Mouse (Mus musculus) thymus, adult 18-20 months (tissue): ENCODE data around the gene Dnajc6.

Experiments
- DNase-seq, 2 experiments: peaks; one replicate each; pipeline ENCODE4 v3.0.0; 2022; ENCODE audit warnings: mixed read lengths in 2 of 2

Gene Dnajc6

GRCm38 (mm10) chr4:101572142-101572541, 75.7 kb downstream of the Dnajc6 start:
- no peak for DNase-seq

- no peak for DNase-seq
These were observed 78.9 kb downstream of the Dnajc6 start for GRCm38 (mm10) chr4:101575307-101575706.

- DNase-seq: no peak
These were observed 82.3 kb downstream of the Dnajc6 start for GRCm38 (mm10) chr4:101578720-101579119.

- DNase-seq: no peak
These were observed 83.1 kb downstream of the Dnajc6 start for GRCm38 (mm10) chr4:101579517-101579916.

- DNase-seq: no peak
These were observed 84.7 kb downstream of the Dnajc6 start for GRCm38 (mm10) chr4:101581156-101581555.

GRCm38 (mm10) chr4:101582882-101583281, 86.4 kb downstream of the Dnajc6 start:
- DNase-seq: no peak

GRCm38 (mm10) chr4:101584524-101585454, 88.3 kb downstream of the Dnajc6 start:
- DNase-seq: no peak

- no peak for DNase-seq
These were observed 89.2 kb downstream of the Dnajc6 start for GRCm38 (mm10) chr4:101585455-101586184.

- DNase-seq: no peak
These were observed 92.5 kb downstream of the Dnajc6 start for GRCm38 (mm10) chr4:101588932-101589331.

- no peak for DNase-seq
These were observed 93.3 kb downstream of the Dnajc6 start for GRCm38 (mm10) chr4:101589771-101590170.

GRCm38 (mm10) chr4:101591400-101591799, 95.0 kb downstream of the Dnajc6 start:
- no peak for DNase-seq

GRCm38 (mm10) chr4:101592466-101592865, 96.0 kb downstream of the Dnajc6 start:
- no peak for DNase-seq

GRCm38 (mm10) chr4:101601758-101602157, 105.3 kb downstream of the Dnajc6 start:
- no peak for DNase-seq

- DNase-seq: no peak
These were observed 107.2 kb downstream of the Dnajc6 start for GRCm38 (mm10) chr4:101603635-101604034.

GRCm38 (mm10) chr4:101616520-101616919, 120.1 kb downstream of the Dnajc6 start:
- no peak for DNase-seq

GRCm38 (mm10) chr4:101617742-101618141, 121.3 kb downstream of the Dnajc6 start:
- no peak for DNase-seq

GRCm38 (mm10) chr4:101620206-101620605, 123.8 kb downstream of the Dnajc6 start:
- no peak for DNase-seq

GRCm38 (mm10) chr4:101621241-101621640, 124.8 kb downstream of the Dnajc6 start:
- no peak for DNase-seq

- DNase-seq: no peak
These were observed 128.8 kb downstream of the Dnajc6 start for GRCm38 (mm10) chr4:101625278-101625677.

- no peak for DNase-seq
These were observed 139.1 kb downstream of the Dnajc6 start for GRCm38 (mm10) chr4:101635596-101635995.

- no peak for DNase-seq
These were observed 141.0 kb downstream of the Dnajc6 start for GRCm38 (mm10) chr4:101637472-101637871.

- no peak for DNase-seq
These were observed 144.2 kb downstream of the Dnajc6 start for GRCm38 (mm10) chr4:101640631-101641030.

- DNase-seq: no peak
These were observed 146.3 kb downstream of the Dnajc6 start for GRCm38 (mm10) chr4:101642708-101643107.

- DNase-seq: no peak
These were observed 146.8 kb downstream of the Dnajc6 start for GRCm38 (mm10) chr4:101643216-101643615.
